Mouse (Mus musculus): ENCODE results near the gene Helt.
A peak's percentile ranks its signal among the peaks of the same experiment; 100 is the strongest.

Gene Helt

DNA sequence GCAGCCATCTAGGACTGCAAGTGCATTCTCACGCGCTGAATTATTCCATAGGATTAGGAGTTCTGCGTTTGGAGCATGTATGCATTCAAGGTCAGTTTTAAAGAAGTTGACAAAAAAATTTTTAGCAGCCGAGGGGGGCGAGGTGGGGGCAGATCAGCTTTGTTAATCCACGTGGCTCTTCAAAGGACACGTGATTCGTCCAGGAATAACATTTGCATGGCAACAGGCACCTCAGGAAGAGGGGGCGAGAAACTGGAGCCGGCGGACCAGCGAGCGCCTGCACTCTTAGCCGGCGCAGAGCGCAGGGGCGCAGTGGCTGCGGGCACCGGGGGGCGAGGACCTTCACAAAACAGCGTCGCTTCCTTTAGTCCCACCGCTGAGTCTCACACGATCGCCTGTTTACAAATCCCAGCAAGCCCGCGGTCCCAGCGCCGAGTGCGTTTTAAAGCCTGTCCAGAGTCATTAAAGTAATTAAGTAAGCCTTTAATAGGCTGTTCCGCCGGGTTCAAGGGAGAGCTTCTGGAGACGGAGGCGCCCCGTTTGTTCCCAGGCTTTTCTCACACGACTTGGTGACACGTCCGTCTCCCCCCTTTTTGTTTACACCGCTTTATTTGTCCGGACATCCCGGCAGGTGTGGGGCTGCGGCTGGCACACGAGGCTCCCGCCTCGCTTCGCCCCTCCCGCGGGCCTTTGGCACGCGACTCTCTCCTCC lies at the start of gene Helt:
Gene Helt (minus strand): TSS at position 491 of the 712 bp plus-strand sequence.
- no peak for DNase-seq

- DNase-seq = peak in 1 of 2 experiments; percentile 18
Observed at GRCm38 (mm10) chr8:46342272-46342671, 47.8 kb upstream of the Helt start.

DNA sequence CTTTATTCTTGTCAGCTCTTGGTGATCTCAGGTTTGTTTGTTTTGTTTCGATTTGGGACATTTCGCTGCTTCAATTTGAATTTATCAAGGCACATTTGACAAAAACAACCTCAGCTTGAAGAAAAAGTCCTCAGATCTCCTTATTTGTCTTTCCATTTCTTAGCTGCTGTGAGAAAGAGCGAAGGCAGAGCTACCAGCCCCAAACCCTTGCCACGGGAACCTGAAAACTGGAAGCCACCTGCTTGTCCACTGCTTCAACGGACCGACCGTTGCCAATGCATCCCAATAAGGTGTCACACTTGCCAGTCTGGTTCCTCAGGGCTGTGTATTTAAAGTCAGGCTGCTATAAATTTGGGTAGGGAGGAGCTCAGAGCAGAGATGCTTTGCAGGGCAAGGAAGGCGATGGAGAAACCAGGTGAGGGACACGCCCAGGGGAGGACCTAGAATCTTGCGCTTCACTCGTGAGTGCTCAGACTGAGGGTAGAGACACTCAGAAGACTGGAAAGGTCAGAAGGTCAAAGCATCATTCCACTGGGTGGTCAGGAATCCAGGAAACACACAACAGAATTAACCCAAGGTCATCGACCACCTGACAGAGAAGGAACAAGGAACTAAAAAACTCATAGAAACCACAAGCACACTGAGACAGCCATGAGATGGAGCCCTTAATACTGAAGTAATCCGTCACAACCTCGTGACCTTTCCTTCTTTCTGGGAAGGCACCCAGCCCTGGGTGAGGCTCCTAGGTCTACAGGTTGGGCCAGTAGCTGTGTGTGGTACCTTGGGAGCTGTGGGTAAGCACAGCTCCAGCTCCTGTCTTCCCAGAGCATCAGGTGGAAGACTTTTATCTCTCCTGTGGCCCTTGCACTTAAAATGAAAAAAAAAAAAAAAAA lies 46.2 kb upstream of the Helt start:
- peak; percentile 31 to 59 for DNase-seq

GRCm38 (mm10) chr8:46339317-46339716 lies 44.8 kb upstream of the Helt start:
- peak; percentile 37 to 65 for DNase-seq

DNA sequence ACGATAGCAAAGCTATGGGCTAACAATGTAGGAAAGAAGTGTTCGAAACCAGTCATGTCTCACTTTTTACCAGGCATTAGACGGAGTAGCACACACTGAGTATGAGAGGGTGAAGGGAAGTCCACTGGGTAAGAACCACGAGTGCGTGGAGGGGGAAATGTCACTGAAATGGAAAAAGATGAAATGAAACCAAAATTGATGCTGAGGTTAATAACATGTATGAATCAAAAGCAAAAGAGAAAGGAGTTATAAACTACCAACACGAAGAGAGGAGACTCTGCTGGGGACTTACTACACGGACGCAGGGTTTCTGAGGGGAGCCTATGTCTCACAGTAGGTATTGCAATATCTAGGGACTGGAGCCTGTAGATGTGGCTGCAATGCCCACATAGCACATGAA lies 41.9 kb upstream of the Helt start:
- no peak for DNase-seq

DNA sequence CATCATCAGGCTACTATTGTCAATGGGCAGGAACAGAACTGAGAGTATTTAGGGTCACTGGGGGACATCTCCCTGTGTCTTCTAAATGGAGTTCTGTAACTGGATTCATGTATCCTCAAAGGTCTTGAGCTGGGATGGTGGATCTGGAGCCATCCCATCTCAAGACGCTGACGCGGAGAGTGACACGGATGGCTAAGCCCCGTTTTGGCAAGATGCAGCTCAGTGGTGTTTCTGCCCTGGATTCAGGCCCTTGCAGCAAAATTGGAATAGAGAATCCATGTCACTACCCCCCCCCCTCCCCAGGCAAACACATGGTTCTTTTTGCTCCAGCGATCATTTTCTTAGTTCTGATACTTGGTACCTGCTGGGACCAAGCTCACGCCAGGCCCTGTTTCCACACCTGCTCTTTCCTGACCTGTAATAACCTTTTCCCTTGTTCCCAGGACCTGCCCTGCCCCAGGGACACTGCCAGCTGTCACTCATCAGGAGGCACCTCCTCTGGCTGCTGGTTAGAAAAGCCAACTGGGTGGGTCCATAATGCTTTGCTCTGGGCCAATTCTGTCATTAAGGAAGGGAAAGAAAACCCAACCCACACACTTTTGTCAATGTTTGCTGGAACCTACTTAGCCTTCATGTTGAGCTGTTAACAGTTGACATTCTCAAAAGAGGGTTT lies 38.1 kb upstream of the Helt start:
- DNase-seq = peak; percentile 54 to 71

DNA sequence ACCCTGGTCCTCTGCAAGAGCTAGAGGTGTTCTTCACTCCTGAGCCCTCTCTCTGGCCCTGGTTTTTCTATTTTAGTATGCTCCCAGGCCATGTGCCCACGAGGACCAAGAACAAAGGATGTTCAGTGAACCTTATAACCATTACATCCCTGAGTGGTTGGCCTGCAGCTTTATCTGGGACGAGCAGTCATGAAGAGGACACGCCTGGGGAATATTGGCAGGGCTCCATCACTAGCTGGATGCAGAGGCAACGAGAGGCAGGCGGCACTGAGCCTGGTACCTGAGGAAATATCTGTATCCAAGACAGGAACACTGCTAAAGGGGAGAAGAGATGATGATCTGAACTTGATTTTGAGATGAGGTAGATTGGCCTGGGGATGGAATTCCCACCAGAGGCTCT lies 37.3 kb upstream of the Helt start:
- no peak for DNase-seq

- DNase-seq = no peak
Observed at GRCm38 (mm10) chr8:46329396-46329795, 34.9 kb upstream of the Helt start.

DNA sequence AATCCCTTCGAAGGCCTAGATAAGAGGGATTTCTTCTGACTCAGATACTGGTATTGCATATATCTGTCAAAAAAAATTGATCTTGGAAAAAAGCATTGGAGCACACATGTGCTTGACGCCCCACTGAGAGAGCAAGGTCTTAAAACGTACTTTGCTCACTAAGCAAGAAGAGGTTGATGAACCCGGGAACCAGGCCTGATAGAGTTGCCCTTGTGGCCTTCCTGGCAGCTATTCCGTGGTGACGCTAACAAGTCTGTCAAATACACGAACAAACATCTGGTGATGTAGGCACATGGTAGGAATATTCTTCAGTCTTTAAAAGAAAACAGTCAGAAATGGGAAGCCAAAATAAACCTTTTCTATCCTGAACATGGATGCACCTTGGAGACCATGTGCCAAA lies 32.8 kb upstream of the Helt start:
- DNase-seq = no peak

GRCm38 (mm10) chr8:46326715-46327114 lies 32.2 kb upstream of the Helt start:
- peak in 1 of 2 experiments; percentile 6 for DNase-seq

DNA sequence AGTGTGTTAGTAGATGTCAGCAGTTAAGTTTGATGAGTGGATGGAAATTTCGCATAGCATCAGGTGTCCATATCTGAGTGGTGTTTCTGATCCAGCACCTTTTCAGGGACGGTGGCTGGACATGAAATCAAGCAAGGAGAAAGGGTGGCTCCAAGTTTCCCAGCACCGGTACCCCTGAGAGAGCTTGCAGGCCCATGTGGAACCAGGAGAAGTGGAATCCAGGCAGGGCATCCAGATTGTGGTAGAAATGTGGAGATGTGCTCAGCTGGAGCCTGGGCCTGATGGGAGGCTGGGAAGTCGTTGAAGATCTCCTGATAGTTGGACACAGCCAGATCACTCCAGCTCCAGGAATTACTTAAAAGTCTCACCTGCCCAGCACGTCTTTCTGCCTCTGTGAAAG lies 30.2 kb upstream of the Helt start:
- DNase-seq = no peak

DNA sequence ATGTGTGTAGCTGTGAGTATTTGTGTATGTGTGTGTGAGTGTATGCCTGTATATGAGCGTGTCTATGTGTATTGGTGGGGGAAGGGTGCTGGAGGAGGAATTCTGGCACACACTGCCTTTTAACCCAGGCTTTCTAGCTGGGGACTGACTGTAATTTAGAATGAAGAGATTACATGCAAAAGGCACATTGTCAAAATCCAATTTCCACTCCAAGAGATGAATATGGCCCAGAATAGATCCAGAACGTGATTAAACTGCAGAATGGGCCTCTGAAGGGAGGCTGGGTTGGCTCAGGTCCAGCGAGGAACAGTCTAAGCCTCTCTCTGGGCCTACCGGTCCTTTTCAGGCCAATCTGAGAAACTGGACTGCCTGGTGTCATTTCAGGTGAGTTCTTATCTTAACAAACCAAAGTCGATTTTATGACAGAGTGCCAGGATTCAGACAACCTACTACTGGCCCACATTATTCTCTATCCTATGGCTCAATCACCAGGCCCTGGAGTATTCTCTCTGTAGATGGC lies 29.3 kb upstream of the Helt start:
- DNase-seq = peak in 1 of 2 experiments; percentile 6

DNA sequence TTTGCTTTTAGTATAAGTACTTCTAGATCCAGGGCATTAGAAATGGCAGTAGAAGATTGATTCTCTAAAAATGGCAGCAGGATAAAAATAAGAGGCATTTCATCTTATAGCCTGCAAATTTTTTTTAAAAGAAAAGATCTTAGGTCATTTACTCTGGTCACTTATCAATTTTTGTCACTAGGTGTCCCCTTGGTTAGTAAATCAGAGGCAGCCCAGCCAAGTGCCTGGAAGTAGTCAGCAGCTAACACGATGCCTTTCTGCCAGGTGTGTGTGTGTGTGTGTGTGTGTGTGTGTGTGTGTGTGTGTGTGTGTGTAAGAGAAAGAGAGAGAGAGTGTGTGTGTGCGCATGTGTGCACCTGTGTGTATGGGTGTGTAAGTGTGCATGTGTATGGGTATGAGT lies 28.4 kb upstream of the Helt start:
- peak in 1 of 2 experiments; percentile 10 for DNase-seq

GRCm38 (mm10) chr8:46322421-46322820 lies 27.9 kb upstream of the Helt start:
- DNase-seq = no peak

DNA sequence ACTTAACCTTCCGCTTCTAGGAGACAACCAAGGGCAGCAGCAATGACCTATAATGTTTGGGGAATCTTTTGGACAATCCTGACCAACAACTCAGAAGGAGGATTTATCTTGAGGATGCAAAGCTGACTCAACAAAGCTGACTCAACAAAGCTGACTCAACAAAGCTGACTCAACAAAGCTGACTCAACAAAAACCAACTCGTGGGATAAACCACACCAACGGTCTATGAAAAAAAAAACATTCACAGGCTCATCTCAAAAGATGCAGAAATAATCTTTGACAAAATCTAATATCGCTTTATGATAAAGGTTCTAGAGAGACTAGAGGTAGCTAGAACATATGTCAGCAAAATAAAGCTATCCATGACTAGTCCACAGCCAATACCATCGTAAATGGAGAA lies 24.3 kb upstream of the Helt start:
- DNase-seq = no peak

GRCm38 (mm10) chr8:46317161-46317560 lies 22.7 kb upstream of the Helt start:
- DNase-seq = no peak

GRCm38 (mm10) chr8:46313798-46314197 lies 19.3 kb upstream of the Helt start:
- DNase-seq = peak in 1 of 2 experiments; percentile 38

DNA sequence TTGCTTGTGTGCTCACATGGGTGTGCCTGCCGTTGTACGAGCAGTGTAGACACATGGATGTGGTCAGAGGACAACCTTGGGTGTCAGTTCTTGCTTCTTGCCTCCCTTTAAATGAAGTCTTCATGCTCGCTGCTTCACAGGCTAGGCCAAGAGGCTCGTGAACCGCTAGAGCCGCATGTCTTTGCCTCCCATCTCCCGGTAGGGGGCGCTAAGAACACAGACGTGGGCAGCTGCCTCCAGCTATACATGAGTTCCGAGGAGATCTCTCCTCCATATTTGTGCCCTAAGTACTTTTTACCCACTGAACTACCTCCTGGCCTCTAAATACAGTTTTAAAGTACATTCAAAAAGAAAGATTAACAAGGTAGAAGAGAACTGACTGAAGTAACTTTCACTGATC lies 16.7 kb upstream of the Helt start:
- DNase-seq = peak; percentile 69 to 80

DNA sequence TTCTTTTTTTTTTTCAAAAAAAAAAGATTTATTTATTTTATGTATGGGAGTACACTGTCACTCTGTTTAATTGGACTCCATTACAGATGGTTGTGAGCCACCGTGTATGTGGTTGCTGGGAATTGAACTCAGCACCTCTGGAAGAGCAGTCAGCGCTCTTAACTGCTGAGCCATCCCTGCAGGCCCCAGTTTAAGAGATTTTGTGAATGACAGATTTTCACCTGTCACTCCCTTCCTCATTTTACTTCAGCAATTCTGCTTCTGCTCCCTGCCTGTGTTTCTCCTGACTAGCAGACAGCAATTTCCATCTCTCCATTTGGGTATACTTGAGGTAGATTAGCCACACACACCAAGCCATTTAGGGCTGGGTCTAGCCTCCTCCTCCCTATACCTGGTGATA lies 13.7 kb upstream of the Helt start:
- no peak for DNase-seq

- DNase-seq = peak in 1 of 2 experiments; percentile 18
Observed at GRCm38 (mm10) chr8:46305733-46306349, 11.4 kb upstream of the Helt start.

- no peak for DNase-seq
Observed at GRCm38 (mm10) chr8:46302121-46302520, 7.7 kb upstream of the Helt start.

GRCm38 (mm10) chr8:46298847-46299246 lies 4.4 kb upstream of the Helt start:
- DNase-seq = peak in 1 of 2 experiments; percentile 25

DNA sequence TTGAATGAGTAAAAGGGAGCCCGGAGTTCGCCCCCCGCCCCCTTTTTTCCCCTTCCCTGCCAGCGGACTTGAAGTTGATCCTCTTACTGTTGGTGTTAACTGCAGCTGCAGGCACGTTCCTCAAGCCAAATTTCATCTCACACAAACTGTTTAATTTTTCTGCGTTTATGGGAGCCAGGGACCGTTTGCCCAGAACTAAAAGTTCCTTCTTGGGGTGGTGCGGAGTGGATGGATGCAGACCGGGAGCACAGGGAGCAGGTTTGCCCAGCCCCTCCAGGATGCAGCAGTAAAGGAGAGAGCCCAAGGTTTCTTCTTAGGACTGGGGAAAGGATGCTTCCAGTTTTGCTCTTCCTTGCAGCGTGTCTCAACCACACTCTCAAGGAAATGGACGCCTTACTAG lies 2.1 kb upstream of the Helt start:
- DNase-seq = no peak

Data from lung, adult 18-20 months (tissue).